Mouse (Mus musculus): ENCODE results near the gene Fubp1.
"Not testable (repeated sequence)": the region's sequence is repeated elsewhere in the genome, so short reads cannot be mapped to it uniquely, and the experiment has no call there.

GRCm38 (mm10) chr3:152259409-152259808, 49.2 kb downstream of the Fubp1 start:
- peak; percentile 93 for TF ChIP-seq CTCF (IDR thresholded peaks at IDR 0.05)
- TF ChIP-seq EP300 (IDR thresholded peaks at IDR 0.05): not testable (repeated sequence)
